Mouse (Mus musculus): ENCODE data around the gene Maml3.

DNA sequence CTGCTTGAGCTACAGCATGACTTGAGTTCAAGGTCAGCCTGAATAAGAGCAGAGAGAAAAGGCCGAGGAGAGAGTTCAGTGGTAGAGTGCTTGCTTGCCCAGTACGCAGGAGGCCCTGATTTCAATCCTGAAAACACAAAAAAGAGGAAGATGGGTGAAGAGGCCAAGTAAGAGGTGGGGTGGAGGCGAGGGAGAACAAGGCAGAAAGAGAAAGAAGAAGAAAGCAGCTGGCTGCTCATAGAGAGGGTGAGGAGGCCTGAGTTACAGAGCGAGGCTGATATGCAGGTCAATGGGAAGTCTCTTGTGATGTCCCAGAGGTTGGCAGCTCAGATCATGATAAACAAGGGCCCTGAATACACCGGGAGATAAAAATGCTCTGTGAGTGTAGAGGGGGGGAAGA is 165.8 kb downstream of the Maml3 start:
- TF ChIP-seq CTCF (IDR thresholded peaks at IDR 0.05) (no peak), EP300 (IDR thresholded peaks at IDR 0.05) (no peak)

Data from lung, postnatal 0 days (tissue).